Mouse (Mus musculus) heart, embryonic 16.5 days (tissue): Measurements from ENCODE around the gene Arrdc2. TPM values are rescaled to one million over a fixed set of nuclear protein-coding genes. Genes with fewer than 3 reads are reported as not detected.

ENCODE experiments used
- ATAC-seq: fragments of 200-750 bp; cut with Nextera tagmentation; replicated peaks from 2 replicates; pipeline ENCODE4 v1.8.0; 2017; ENCODE audit warnings: moderate number of reproducible peaks; ENCODE audit not compliant: insufficient read depth, low FRiP score; ENCODE audit errors: extremely low read depth
- H3K27ac ChIP-seq: fragments of 300-500 bp; sonication (generic); 2 replicates; pipeline ENCODE4 v1.5.1; 2014; ENCODE audit warnings: mild to moderate bottlenecking, low read length, control low read depth, moderate library complexity
- H3K27me3 ChIP-seq: fragments of 300-500 bp; sonication (generic); 2 replicates; pipeline ENCODE4 v1.6.1; 2014; ENCODE audit warnings: low read length, mixed read lengths; ENCODE audit not compliant: control insufficient read depth, insufficient read depth
- H3K36me3 ChIP-seq: fragments of 300-500 bp; sonication (generic); 2 replicates; pipeline ENCODE4 v1.6.1; 2014; ENCODE audit not compliant: control insufficient read depth, insufficient read depth
- H3K4me1 ChIP-seq: fragments of 300-500 bp; sonication (generic); 2 replicates; pipeline ENCODE4 v1.6.1; 2014; ENCODE audit warnings: low read length, mixed read lengths; ENCODE audit not compliant: control insufficient read depth, insufficient read depth
- H3K4me2 ChIP-seq: fragments of 300-500 bp; sonication (generic); 2 replicates; pipeline ENCODE4 v1.6.1; 2014; ENCODE audit warnings: low read depth, mild to moderate bottlenecking, control low read depth, low read length
- H3K4me3 ChIP-seq: fragments of 300-500 bp; sonication (generic); 2 replicates; pipeline ENCODE4 v1.5.1; 2014; ENCODE audit warnings: mild to moderate bottlenecking, control low read depth, low read length
- H3K9ac ChIP-seq: fragments of 300-500 bp; sonication (generic); 2 replicates; pipeline ENCODE4 v1.6.1; 2014; ENCODE audit warnings: low read length, control low read depth
- H3K9me3 ChIP-seq: fragments of 300-500 bp; sonication (generic); replicated peaks from 2 replicates; pipeline ENCODE4 v1.6.1; 2016; ENCODE audit warnings: low read length; ENCODE audit not compliant: control insufficient read depth
- WGBS: fragments of 180-500 bp; shearing (Covaris S2); extraction: QIAGEN DNeasy Blood & Tissue Kit; methylation state at CpG from one replicate; pipeline ENCODE4 v1.1.7; 2014; 5-methylcytosine and 5-hydroxymethylcytosine counted together
- polyA plus RNA-seq: library from polyadenylated mRNA; unstranded; fragments of >200 nt; fragmentation: Nextera tagmentation; extraction: Ambion mirVana; gene quantifications from 2 replicates; pipeline ENCODE4 v1.2.1, GENCODE M21; 2015

The Arrdc2 gene
- polyA plus RNA-seq, 1 experiment from 2014 or later = 3.7 TPM

- H3K9me3 ChIP-seq = no peaks in the 10 kb centered on the region
- no peak overlapping the region for H3K9ac ChIP-seq
- H3K4me3 ChIP-seq = no peak overlapping the region
- no peak overlapping the region for H3K4me2 ChIP-seq
- H3K4me1 ChIP-seq = no peaks in the 10 kb centered on the region
- H3K36me3 ChIP-seq = no peaks in the 10 kb centered on the region
- no peak overlapping the region for H3K27ac ChIP-seq
- ATAC-seq = no peak; the same call in 1 of the 2 replicates
- H3K27me3 ChIP-seq = peaks cover 8% of the 10 kb centered on the region
- 67% methylated on average over 20 of the region's 20 CpGs for WGBS
These were observed 28.4 kb downstream of the Arrdc2 start for GRCm38 (mm10) chr8:70810962-70811680.

GRCm38 (mm10) chr8:70808955-70809701, 30.4 kb downstream of the Arrdc2 start:
- ATAC-seq = no peak
- Histone ChIP-seq H3K36me3 (no peaks in the 10 kb centered on the region), H3K4me1 (peaks cover 6% of the 10 kb centered on the region), H3K27me3 (peaks cover 7% of the 10 kb centered on the region; the same call in 1 of the 2 replicates), H3K9ac (no peak overlapping the region; the same call in 1 of the 2 replicates), H3K4me3 (no peak overlapping the region), H3K9me3 (no peaks in the 10 kb centered on the region), H3K4me2 (0 out of 2 replicates have a peak overlapping the region, but pooled peaks have one; percentile 4), H3K27ac (no peak overlapping the region)
- 68% methylated on average over 8 of the region's 8 CpGs for WGBS

DNA sequence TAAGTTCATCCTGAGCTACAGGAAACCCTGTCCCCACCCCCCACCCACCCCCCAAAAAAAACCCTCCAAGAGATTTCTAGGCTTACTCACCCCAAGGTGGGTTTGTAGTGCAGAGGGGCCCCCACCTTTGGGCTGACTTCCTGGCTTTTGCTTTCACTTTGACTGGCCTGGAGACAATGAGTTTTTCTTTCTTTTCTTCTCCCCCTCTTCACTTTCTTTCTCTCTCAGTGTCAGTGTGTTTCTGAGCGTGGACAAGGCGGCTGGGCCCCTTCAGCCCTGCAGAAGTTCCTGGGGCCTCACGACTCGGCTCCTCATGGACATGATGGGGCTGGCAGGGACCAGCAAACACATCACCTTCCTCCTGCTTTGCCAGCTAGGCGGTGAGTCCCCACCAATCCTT, 31.3 kb downstream of the Arrdc2 start, which contains the start of gene Il12rb1:
Gene Il12rb1 (plus strand): TSS at position 211 of the 400 bp plus-strand sequence.
- no peak for ATAC-seq
- Histone ChIP-seq H3K4me2 (0 out of 2 replicates have a peak within 1 kb of the TSS, but pooled peaks have one; percentile 4), H3K4me1 (peaks cover 11% of the 10 kb centered on the region), H3K9me3 (no peaks in the 10 kb centered on the region), H3K4me3 (no peak within 1 kb of the TSS), H3K27ac (no peak within 1 kb of the TSS), H3K27me3 (peaks cover 8% of the 10 kb centered on the region; the same call in 1 of the 2 replicates), H3K36me3 (no peaks in the 10 kb centered on the region), H3K9ac (no peak within 1 kb of the TSS; the same call in 1 of the 2 replicates)
- WGBS = 62% methylated on average over 5 of the region's 5 CpGs

DNA sequence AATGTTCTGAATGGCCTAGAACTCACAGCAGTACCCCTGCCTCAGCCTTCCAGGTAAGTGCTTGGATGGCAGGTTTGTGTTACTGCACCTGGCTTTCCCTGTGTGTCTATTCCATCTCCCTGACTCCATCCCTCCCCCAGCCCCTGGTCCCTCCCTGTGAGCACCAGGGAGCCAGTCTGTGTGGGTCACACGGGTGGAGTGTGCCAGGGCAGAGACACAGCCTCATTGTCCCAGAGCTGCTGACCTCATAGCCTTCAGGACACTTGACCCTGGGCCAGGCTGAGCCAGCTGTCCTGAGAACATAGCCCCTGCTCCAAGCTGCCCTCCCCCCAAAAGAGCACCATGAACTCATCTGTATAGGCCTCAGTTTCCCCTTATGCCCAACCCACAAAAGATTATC, 32.2 kb downstream of the Arrdc2 start:
- no peak overlapping the region for H3K27ac ChIP-seq
- no peak overlapping the region for H3K4me2 ChIP-seq
- WGBS = 39% methylated on average over 1 of the region's 1 CpGs
- no peak for ATAC-seq
- no peaks in the 10 kb centered on the region for H3K9me3 ChIP-seq
- peaks cover 11% of the 10 kb centered on the region for H3K4me1 ChIP-seq
- no peaks in the 10 kb centered on the region for H3K36me3 ChIP-seq
- H3K27me3 ChIP-seq = peaks cover 9% of the 10 kb centered on the region; the same call in 1 of the 2 replicates
- H3K9ac ChIP-seq = no peak overlapping the region
- H3K4me3 ChIP-seq = no peak overlapping the region

DNA sequence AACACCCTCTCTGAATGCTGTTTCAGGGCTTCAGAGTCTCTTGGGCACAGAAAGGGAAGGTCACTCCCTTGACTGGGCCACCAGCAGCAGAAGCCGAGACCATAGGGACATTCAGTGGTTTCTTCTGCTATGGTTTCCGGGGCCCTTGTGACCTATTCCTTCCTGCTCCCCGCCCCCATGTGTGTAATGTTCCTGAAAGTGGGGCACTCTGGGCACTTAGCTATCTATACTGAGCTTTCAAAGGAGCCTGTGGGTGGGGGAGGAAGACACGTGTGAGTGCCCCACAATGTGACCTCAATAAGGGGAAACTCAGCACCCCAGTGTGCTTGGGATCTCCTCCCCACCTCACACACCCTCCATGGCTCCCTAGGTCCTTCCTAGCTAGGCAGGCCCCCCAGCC, 33.0 kb downstream of the Arrdc2 start:
- WGBS = 56% methylated on average over 4 of the region's 4 CpGs

GRCm38 (mm10) chr8:70804481-70805206, 34.9 kb downstream of the Arrdc2 start, which contains the start of gene Mast3:
Gene Mast3, minus strand, starts transcription at chr8:70805054.
- Histone ChIP-seq H3K9ac (peak within 1 kb of the TSS; percentile 61), H3K4me2 (peak within 1 kb of the TSS; percentile 87), H3K4me1 (peaks cover 11% of the 10 kb centered on the region), H3K27ac (no peak within 1 kb of the TSS), H3K9me3 (no peaks in the 10 kb centered on the region), H3K4me3 (peak within 1 kb of the TSS; percentile 54), H3K27me3 (peaks cover 21% of the 10 kb centered on the region), H3K36me3 (no peaks in the 10 kb centered on the region)
- WGBS = 1% methylated on average over 45 of the region's 45 CpGs
- peak; percentile 83 for ATAC-seq

More for the DNA sequence above, 33.0 kb downstream of the Arrdc2 start:
- no peaks in the 10 kb centered on the region for H3K9me3 ChIP-seq
- no peak overlapping the region for H3K4me3 ChIP-seq
- H3K36me3 ChIP-seq = no peaks in the 10 kb centered on the region
- no peak overlapping the region for H3K9ac ChIP-seq
- no peak for ATAC-seq
- H3K27me3 ChIP-seq = peaks cover 10% of the 10 kb centered on the region
- H3K27ac ChIP-seq = no peak overlapping the region
- H3K4me2 ChIP-seq = no peak overlapping the region
- H3K4me1 ChIP-seq = peaks cover 11% of the 10 kb centered on the region

DNA sequence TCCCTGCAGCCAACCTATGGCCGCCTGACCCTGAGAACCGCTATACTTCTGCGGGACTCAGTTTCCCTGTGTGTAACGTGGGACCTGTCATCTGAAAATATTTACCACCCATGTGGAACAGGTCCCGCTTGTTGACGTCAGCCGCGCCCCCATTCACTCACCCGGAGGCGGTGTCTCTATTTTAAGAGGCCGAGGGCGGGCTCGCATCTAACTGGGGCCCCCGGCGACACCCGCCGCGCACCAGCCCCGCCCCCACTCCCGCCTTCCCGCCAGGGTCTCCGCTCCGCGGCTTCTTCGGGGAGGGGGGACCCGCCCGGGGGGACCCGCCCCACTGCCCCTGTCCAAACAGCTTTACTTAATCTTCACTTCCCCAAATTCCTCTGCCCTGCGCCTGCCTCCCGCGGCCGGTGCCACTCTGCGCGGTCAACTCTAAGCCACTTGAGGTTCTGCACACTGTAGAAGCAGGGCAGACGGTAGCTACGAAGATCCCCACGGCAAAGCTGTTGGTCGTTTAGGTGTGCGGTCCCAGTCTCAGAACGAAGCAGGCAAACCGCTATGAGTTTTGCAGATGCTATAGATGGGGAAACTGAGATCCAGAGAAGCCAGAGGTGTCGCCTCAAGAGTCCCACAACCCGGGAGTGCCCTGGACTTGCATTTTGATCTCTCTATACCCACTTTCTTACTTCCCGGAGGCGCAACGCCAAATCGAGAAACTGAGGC, 35.6 kb downstream of the Arrdc2 start:
- H3K36me3 ChIP-seq = no peaks in the 10 kb centered on the region
- peaks cover 28% of the 10 kb centered on the region for H3K27me3 ChIP-seq
- 0 out of 2 replicates have a peak, but pooled peaks have one; percentile 11 for ATAC-seq
- H3K4me2 ChIP-seq = peak overlapping the region; percentile 87
- H3K9ac ChIP-seq = peak overlapping the region; percentile 61
- H3K4me1 ChIP-seq = peaks cover 11% of the 10 kb centered on the region
- no peaks in the 10 kb centered on the region for H3K9me3 ChIP-seq
- H3K27ac ChIP-seq = no peak overlapping the region
- WGBS = 2% methylated on average over 46 of the region's 47 CpGs
- H3K4me3 ChIP-seq = peak overlapping the region; percentile 54

DNA sequence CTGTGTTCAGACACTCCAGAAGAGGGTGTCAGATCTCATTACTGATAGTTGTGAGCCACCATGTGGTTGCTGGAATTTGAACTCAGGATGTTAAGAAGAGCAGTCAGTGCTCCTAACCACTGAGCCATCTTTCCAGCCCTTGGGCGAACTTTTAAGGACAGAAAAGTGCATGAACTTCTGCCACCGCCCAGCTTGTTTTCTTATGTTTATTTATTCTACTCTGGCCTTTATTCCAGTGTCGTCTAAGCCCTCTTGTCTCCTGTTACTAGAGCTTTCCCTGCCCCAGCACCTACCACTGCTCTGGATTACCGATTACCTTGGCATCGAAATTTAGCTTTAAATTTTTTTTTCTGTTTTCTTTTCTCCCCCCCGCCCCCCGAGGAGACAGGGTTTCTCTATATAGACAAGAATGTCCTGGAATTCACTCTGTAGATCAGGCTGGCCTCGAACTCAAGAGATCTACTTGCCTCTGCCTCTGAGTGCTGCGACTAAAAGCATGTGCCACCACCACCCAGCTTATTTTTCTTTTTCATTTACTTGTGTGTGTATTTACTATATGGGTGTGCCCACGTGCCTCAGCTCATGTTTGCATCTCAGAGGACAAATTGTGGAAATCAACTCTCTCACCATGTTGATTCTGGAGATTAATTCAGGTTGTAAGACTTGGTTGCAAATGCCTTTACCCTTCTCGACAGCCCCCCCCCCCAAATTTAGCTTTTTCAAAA, 36.6 kb downstream of the Arrdc2 start:
- H3K27ac ChIP-seq = no peak overlapping the region
- H3K4me2 ChIP-seq = no peak overlapping the region
- WGBS = 66% methylated on average over 11 of the region's 11 CpGs
- no peak for ATAC-seq
- H3K36me3 ChIP-seq = no peaks in the 10 kb centered on the region
- H3K9ac ChIP-seq = no peak overlapping the region
- no peaks in the 10 kb centered on the region for H3K9me3 ChIP-seq
- peaks cover 37% of the 10 kb centered on the region for H3K27me3 ChIP-seq
- peaks cover 14% of the 10 kb centered on the region for H3K4me1 ChIP-seq
- H3K4me3 ChIP-seq = no peak overlapping the region
